Mouse (Mus musculus) MEL (cell line): Measurements from ENCODE around the gene Pglyrp2.

ENCODE experiments used
- CTCF ChIP-seq, 3 experiments: IDR thresholded peaks in 2 of 3; conservative IDR thresholded peaks in 1 of 3; 2 replicates each; pipeline ENCODE4 v1.5.1; 2011 to 2012; ENCODE audit warnings: low read length in 3 of 3, low read depth in 2 of 3, mild to moderate bottlenecking in 2 of 3, improper control_type of control experiment in 1 of 3, inconsistent platforms in 1 of 3, mixed read lengths in 1 of 3, moderate library complexity in 1 of 3; ENCODE audit not compliant: control insufficient read depth in 1 of 3, insufficient read depth in 1 of 3, poor library complexity in 1 of 3, severe bottlenecking in 1 of 3
- ETS1 ChIP-seq: IDR thresholded peaks from 2 replicates; pipeline ENCODE4 v1.6.1; 2012; ENCODE audit warnings: low read depth, mild to moderate bottlenecking, inconsistent platforms, low read length, improper control_type of control experiment, moderate library complexity
- GATA1 ChIP-seq: IDR thresholded peaks from 2 replicates; pipeline ENCODE4 v1.6.1; 2011; ENCODE audit warnings: low read depth, low read length, improper control_type of control experiment
- HCFC1 ChIP-seq: IDR thresholded peaks from 2 replicates; pipeline ENCODE4 v1.6.1; 2012; ENCODE audit warnings: low read depth, mild to moderate bottlenecking, inconsistent platforms, low read length, improper control_type of control experiment, moderate library complexity
- MYB ChIP-seq: IDR thresholded peaks from 2 replicates; pipeline ENCODE4 v1.6.1; 2011; ENCODE audit warnings: mild to moderate bottlenecking, low read depth, low read length, improper control_type of control experiment
- POLR2A ChIP-seq, 2 experiments: IDR thresholded peaks; 2 replicates each; pipeline ENCODE4 v1.6.1; 2011 to 2012; ENCODE audit warnings: low read length in 2 of 2, mild to moderate bottlenecking in 2 of 2, control low read depth in 1 of 2, improper control_type of control experiment in 1 of 2, low read depth in 1 of 2, moderate library complexity in 1 of 2; ENCODE audit not compliant: control insufficient read depth in 1 of 2, insufficient read depth in 1 of 2, poor library complexity in 1 of 2
- POLR2AphosphoS2 ChIP-seq: IDR thresholded peaks from 2 replicates; pipeline ENCODE4 v1.6.1; 2011; ENCODE audit warnings: low read length, improper control_type of control experiment
- USF2 ChIP-seq, 2 experiments: IDR thresholded peaks; 2 replicates each; pipeline ENCODE4 v1.6.1; 2011 to 2012; ENCODE audit warnings: improper control_type of control experiment in 2 of 2, low read length in 2 of 2, borderline replicate concordance in 1 of 2, inconsistent platforms in 1 of 2, low read depth in 1 of 2, mild to moderate bottlenecking in 1 of 2; ENCODE audit not compliant: insufficient read depth in 1 of 2

DNA sequence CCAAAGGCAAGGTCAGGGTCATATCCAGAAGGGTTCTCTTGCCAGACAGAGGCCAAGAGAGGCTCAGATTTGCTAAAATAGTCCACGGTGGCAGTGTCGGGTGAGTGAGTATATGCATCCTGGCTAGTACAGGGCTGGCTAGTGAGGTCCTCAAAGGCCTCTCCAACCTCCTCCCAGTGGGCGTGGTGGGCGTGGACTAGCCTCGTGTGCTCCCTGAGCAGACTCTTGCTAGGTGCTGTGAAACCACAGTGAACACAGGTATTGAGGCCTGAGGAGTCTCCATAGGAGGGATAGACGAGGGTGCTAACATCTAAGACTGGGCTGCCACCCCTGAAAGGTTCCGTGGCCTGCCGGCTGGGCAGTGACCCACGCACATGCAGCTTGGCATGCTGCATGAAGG, 46.8 kb downstream of the Pglyrp2 start:
- TF ChIP-seq CTCF (IDR thresholded peaks at IDR 0.05 in 2 of 3, conservative IDR thresholded peaks at IDR 0.05 in 1 of 3; ENCODE audit: control insufficient read depth in 1 of 3, insufficient read depth in 1 of 3, low read depth in 2 of 3, low read length in 3 of 3, poor library complexity in 1 of 3, severe bottlenecking in 1 of 3) (no peak), MYB (no peak), POLR2A (IDR thresholded peaks at IDR 0.05; ENCODE audit: control insufficient read depth in 1 of 2, insufficient read depth in 1 of 2, low read depth in 1 of 2, low read length in 2 of 2, poor library complexity in 1 of 2) (no peak), ETS1 (no peak), HCFC1 (no peak), POLR2AphosphoS2 (no peak), GATA1 (no peak), USF2 (IDR thresholded peaks at IDR 0.05; ENCODE audit: borderline replicate concordance in 1 of 2, insufficient read depth in 1 of 2, low read depth in 1 of 2, low read length in 2 of 2) (no peak)
